Mouse (Mus musculus) embryonic facial prominence, embryonic 10.5 days (tissue): ENCODE measurements around the gene Anks1b. TPM values are rescaled to one million over a fixed set of nuclear protein-coding genes. Genes with fewer than 3 reads are reported as not detected.

Experiments used
- DNase-seq: peaks from one replicate; pipeline ENCODE4 v3.0.0-alpha.2; 2017; ENCODE audit warnings: low spot score
- H3K27ac ChIP-seq: fragments of 300-500 bp; sonication (generic); replicated peaks from 2 replicates; pipeline ENCODE4 v1.5.1; 2016; ENCODE audit warnings: mild to moderate bottlenecking
- H3K27me3 ChIP-seq: fragments of 300-500 bp; sonication (generic); replicated peaks from 2 replicates; pipeline ENCODE4 v1.6.1; 2016; ENCODE audit warnings: low read depth, mild to moderate bottlenecking; ENCODE audit not compliant: poor library complexity, severe bottlenecking
- H3K36me3 ChIP-seq: fragments of 300-500 bp; sonication (generic); replicated peaks from 2 replicates; pipeline ENCODE4 v1.6.1; 2016; ENCODE audit warnings: mild to moderate bottlenecking, moderate library complexity
- H3K4me1 ChIP-seq: fragments of 300-500 bp; sonication (generic); 2 replicates; pipeline ENCODE4 v1.6.1; 2016
- H3K4me3 ChIP-seq: fragments of 300-500 bp; sonication (generic); 2 replicates; pipeline ENCODE4 v1.5.1; 2016; ENCODE audit warnings: mild to moderate bottlenecking, moderate library complexity
- H3K9me3 ChIP-seq: fragments of 300-500 bp; sonication (generic); 2 replicates; pipeline ENCODE4 v1.6.1; 2016; ENCODE audit warnings: mild to moderate bottlenecking
- WGBS: fragments of 180-500 bp; shearing (Covaris S2); methylation state at CpG from one replicate; pipeline ENCODE4 v1.1.7; 2016; 5-methylcytosine and 5-hydroxymethylcytosine counted together
- polyA plus RNA-seq: library from polyadenylated mRNA; unstranded; fragments of >200 nt; fragmentation: Nextera tagmentation; extraction: Ambion mirVana; gene quantifications from 2 replicates; pipeline ENCODE4 v1.2.1, GENCODE M21; 2016

Anks1b gene
- polyA plus RNA-seq, 1 experiment from 2014 or later, result 1.6 TPM

DNA sequence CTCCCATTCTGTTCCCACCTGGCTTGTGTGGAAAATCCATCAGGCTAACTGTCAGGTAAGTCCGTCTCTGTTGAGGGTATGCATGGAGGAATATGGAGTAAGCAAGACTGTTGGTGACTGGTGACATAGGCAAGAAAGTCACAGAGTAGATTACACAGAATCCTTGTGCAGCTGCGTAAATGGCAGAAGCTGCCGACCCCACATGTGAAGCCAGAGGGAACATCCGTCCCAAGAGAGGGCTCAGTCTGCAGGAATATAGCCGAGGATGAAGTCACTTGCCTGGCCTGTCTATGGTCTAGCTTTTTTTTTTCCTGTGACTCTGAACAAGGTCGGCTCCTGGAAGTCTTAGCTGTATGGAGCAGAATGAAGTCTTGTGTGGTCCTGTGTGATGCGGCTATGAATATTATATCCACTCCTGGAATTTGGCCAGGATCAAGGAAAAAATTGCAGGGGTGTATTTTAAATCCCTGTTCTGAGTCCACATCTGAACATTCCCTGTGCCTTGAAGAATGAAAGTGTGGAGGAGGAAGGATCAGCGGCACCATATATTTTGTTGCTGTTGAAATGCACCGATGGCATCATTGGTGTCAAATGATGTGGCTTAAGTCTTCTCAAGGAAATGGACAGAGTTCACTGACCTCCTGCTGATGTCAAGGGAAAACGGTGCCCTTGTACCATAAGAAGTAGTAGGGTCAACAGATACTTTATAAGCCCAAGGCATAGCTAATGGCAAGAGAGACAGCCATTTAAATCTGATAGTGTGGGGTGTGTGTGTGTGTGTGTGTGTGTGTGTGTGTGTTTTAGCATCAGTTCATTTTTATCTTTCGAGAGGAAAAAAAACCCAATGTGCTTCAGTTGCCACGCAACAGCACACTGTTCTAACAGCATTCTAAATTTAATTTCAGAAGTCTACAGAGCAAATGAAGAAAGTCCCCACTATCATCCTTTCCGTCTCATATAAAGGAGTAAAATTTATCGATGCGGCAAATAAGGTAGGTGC is 1067.5 kb downstream of the Anks1b start:
- Histone ChIP-seq H3K4me3 (no peak overlapping the region), H3K27ac (no peak overlapping the region), H3K9me3 (no peaks in the 10 kb centered on the region), H3K27me3 (no peaks in the 10 kb centered on the region), H3K4me1 (no peaks in the 10 kb centered on the region), H3K36me3 (no peaks in the 10 kb centered on the region)
- 82% methylated on average over 15 of the region's 15 CpGs for WGBS
- DNase-seq, result no peak

DNA sequence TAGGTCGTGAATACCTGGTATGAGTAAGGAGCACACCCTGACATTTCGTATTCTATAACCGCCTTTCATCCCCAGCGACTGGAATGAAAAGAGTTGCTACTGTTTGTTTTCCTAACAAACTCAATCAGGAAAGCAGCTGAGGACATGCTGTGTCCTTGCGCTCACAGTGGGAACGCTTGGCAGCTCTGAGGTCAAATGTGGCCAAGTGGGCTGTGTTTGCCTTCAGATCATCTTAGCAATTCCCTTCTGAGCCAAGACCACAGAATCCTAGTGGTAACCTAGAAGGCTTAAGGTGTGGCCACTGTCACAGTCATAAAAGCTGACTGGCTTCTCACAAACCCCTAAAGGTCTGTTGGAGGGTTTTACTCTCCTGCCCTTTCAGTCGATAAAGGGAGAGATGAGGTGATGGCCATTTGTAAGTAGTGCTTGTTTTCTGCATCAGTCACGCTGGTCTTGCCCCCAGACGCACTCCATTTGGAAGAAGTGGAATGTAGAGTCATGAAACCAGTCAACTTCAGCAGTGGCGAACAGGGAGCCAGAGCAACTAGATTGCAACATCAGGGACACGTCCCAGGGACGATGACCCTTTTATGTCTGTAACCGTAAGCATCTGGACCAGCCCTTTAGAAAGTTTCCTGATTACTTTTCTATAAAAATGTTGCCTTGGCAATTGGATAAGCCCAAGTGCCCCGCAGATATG is 1068.8 kb downstream of the Anks1b start:
- Histone ChIP-seq H3K36me3 (no peaks in the 10 kb centered on the region), H3K4me1 (no peaks in the 10 kb centered on the region), H3K9me3 (no peaks in the 10 kb centered on the region), H3K4me3 (no peak overlapping the region), H3K27ac (no peak overlapping the region), H3K27me3 (no peaks in the 10 kb centered on the region)
- DNase-seq, result no peak
- WGBS, result 79% methylated on average over 14 of the region's 14 CpGs

GRCm38 (mm10) chr10:90947043-90947442 is 1073.7 kb downstream of the Anks1b start:
- no peaks in the 10 kb centered on the region for H3K9me3 ChIP-seq
- WGBS, result 88% methylated on average over 6 of the region's 6 CpGs
- no peak for DNase-seq
- no peak overlapping the region for H3K4me3 ChIP-seq
- no peaks in the 10 kb centered on the region for H3K27me3 ChIP-seq
- H3K27ac ChIP-seq, result no peak overlapping the region
- no peaks in the 10 kb centered on the region for H3K36me3 ChIP-seq
- H3K4me1 ChIP-seq, result peaks cover 3% of the 10 kb centered on the region

DNA sequence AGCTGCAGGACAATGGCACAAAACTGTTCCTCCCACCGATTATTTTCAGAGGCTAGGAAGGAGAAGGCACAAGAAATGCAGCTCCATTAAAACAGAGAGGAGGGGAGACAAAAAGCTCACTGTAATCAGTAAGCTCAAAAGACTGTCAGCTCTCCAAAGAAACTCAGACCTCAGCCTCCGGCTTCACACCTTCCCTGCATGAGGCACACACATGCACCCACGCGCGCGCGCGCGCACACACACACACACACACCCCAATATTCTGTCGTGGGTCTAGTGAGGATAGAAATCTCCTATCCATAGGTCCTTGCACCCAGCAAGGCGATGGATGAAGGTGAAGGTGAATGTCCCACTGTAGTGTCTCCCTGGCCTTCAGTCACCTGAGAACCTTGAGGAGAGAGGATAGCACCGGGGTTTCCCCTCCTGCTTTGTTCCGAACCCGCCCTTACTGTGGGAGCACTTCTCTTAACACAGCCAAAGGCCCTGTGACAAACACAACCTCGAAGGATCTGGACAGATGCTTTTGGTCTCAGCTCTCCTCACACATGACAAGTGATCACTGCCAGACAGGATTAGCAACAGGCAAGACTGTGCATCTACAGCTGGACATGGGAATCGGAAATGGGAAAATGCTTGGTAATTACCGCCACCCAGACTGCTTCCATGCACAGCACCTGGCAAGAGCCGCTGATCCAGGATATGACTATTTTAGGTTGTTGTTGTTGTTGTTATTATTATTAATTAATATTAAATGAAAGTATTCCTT is 1074.5 kb downstream of the Anks1b start:
- DNase-seq, result no peak
- WGBS, result 91% methylated on average over 18 of the region's 18 CpGs
- no peak overlapping the region for H3K4me3 ChIP-seq

DNA sequence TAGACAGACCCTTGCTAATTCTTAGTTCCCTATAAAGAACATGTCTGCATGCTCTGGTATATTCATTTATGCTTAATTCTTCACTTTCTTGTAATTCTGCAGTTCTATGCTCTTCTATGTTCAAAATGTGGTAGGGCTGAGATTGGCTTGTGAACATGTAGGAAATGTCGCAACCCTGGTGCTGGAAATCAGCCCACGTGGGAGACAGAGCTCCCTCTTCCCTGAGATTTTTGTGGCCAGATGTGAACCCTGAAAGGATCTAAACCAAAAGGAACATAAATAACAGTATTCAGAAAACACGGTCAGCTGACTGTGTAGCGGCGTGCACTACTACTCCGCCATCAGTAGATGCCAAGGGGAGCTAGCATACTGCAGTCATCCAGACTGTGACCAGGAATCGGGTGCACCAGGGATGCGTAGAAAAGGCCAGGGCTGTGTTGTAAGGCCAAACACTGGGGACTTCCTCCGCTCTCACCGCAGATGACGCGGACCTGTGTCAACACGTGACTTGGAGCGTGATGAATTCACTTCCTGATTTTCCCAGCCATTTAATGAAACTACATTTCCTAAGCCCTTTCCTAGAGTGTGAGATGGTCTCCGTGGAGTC is 1079.9 kb downstream of the Anks1b start:
- Histone ChIP-seq H3K36me3 (no peaks in the 10 kb centered on the region), H3K27ac (no peak overlapping the region), H3K27me3 (no peaks in the 10 kb centered on the region), H3K4me3 (no peak overlapping the region), H3K9me3 (no peaks in the 10 kb centered on the region), H3K4me1 (peaks cover 3% of the 10 kb centered on the region; the same call in 1 of the 2 replicates)
- 95% methylated on average over 15 of the region's 15 CpGs for WGBS
- no peak for DNase-seq

More for the DNA sequence above, 1074.5 kb downstream of the Anks1b start:
- peaks cover 3% of the 10 kb centered on the region for H3K4me1 ChIP-seq
- H3K36me3 ChIP-seq, result no peaks in the 10 kb centered on the region
- H3K9me3 ChIP-seq, result no peaks in the 10 kb centered on the region
- no peaks in the 10 kb centered on the region for H3K27me3 ChIP-seq
- H3K27ac ChIP-seq, result no peak overlapping the region

DNA sequence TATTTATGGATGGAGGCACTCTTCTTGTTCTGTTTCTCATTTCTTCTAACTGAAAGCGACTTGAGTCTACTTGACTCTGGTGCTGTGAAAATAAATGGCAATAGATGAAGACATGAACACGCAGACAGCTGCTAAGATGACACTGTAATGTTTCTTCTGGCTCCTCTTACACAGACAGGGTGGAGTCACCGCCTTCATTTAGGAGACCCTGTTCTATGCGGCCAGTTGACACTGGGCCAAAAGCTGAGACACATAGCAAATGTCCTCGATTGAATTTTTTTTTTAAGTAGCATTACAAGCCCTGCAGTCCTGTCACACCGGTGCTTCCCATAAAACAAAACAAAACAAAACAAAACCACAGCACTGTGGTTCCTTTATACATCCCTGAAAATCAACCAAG is 1080.5 kb downstream of the Anks1b start:
- no peak overlapping the region for H3K27ac ChIP-seq
- H3K9me3 ChIP-seq, result no peaks in the 10 kb centered on the region
- peaks cover 3% of the 10 kb centered on the region; the same call in 1 of the 2 replicates for H3K4me1 ChIP-seq
- WGBS, result 87% methylated on average over 6 of the region's 6 CpGs
- no peak overlapping the region for H3K4me3 ChIP-seq
- DNase-seq, result no peak
- H3K27me3 ChIP-seq, result no peaks in the 10 kb centered on the region
- no peaks in the 10 kb centered on the region for H3K36me3 ChIP-seq

GRCm38 (mm10) chr10:90960374-90960773 is 1087.1 kb downstream of the Anks1b start:
- WGBS, result 81% methylated on average over 7 of the region's 7 CpGs
- no peak for DNase-seq
- Histone ChIP-seq H3K36me3 (no peaks in the 10 kb centered on the region), H3K27me3 (peaks cover 15% of the 10 kb centered on the region), H3K27ac (no peak overlapping the region), H3K4me3 (no peak overlapping the region), H3K4me1 (peaks cover 6% of the 10 kb centered on the region), H3K9me3 (no peaks in the 10 kb centered on the region)

DNA sequence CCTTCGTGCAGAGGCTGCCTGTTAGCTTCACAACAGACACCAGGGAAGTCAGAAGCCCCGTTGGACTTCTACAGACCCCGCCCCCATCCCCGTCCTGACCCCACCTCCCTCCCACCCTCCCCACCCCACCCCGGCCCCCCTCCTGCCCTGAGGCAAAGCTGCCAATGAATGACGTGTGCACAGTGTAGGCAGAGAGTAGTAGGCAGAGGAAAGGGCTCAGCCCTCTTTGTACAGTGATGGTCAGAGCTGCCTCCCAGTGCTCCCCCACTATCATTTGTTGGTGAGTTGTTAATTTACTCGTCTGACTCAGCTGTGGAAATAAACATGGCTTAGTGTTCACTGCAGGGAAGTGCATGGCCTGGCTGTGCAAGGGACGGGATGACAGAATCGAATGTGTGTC is 1091.2 kb downstream of the Anks1b start:
- 24% methylated on average over 9 of the region's 9 CpGs for WGBS
- Histone ChIP-seq H3K27me3 (peaks cover 55% of the 10 kb centered on the region), H3K27ac (no peak overlapping the region), H3K36me3 (no peaks in the 10 kb centered on the region), H3K4me3 (no peak overlapping the region), H3K9me3 (no peaks in the 10 kb centered on the region), H3K4me1 (peaks cover 18% of the 10 kb centered on the region)
- DNase-seq, result peak; percentile 19

- Histone ChIP-seq H3K36me3 (no peaks in the 10 kb centered on the region), H3K4me3 (no peak overlapping the region), H3K9me3 (no peaks in the 10 kb centered on the region), H3K4me1 (peaks cover 25% of the 10 kb centered on the region), H3K27me3 (peaks cover 68% of the 10 kb centered on the region), H3K27ac (no peak overlapping the region)
- DNase-seq, result no peak
- WGBS, result 59% methylated on average over 14 of the region's 14 CpGs
Observed at GRCm38 (mm10) chr10:90965671-90966315, 1092.5 kb downstream of the Anks1b start.

DNA sequence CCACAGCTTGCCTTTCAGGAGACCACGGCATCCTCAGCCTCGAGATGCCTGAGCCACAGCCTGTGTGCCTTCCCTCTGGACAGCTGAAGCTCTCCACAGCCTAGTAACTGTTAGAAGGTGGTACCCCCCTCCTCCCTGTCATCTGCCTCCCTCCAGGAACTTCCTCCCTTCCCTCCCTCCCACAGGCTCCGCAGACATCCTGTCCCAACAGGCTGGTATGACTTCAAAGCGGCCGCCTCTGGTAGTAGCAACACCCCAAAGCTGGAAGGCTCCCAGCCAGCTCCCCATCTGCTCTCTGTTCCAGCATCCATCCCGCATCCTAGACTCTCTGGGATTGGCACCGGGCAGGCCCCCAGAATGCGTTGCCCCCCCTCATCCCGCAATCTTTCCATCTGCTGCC is 1093.5 kb downstream of the Anks1b start:
- no peak overlapping the region for H3K4me3 ChIP-seq
- no peaks in the 10 kb centered on the region for H3K9me3 ChIP-seq
- WGBS, result 20% methylated on average over 9 of the region's 9 CpGs
- H3K27ac ChIP-seq, result no peak overlapping the region
- H3K36me3 ChIP-seq, result no peaks in the 10 kb centered on the region
- H3K27me3 ChIP-seq, result peaks cover 68% of the 10 kb centered on the region
- DNase-seq, result peak; percentile 17
- peaks cover 25% of the 10 kb centered on the region for H3K4me1 ChIP-seq

DNA sequence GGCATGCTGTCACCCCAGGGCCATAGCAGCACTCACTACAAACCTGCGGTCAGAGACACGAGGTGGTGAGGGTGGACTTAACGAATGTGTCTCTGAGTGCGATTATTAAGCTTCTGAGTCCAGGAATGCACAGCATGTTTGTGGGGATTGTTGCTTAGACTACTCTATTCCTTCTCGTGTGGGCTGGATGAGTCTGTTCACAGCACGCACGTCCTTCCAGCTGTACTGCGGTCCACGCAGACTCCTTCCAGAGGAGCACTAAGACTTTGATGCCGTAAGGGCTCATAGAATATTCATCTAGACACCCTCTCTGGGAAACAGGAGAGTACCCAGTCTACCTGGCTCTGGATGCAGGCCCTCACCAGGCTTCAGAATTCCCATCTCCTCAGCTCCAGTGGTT is 1094.9 kb downstream of the Anks1b start:
- Histone ChIP-seq H3K9me3 (no peaks in the 10 kb centered on the region), H3K27me3 (peaks cover 68% of the 10 kb centered on the region), H3K27ac (no peak overlapping the region), H3K4me1 (peaks cover 25% of the 10 kb centered on the region), H3K36me3 (no peaks in the 10 kb centered on the region), H3K4me3 (no peak overlapping the region)
- no peak for DNase-seq
- WGBS, result 88% methylated on average over 10 of the region's 10 CpGs
